Mouse (Mus musculus): ENCODE measurements around the gene Wnt9a.

Gene Wnt9a

GRCm38 (mm10) chr11:59305008-59305820 is 1.5 kb upstream of the Wnt9a start:
- DNase-seq: peak; percentile 53

- DNase-seq: no peak
Measured at GRCm38 (mm10) chr11:59305821-59306215, 910 bp upstream of the Wnt9a start.

- peak; percentile 84 for DNase-seq
Measured at GRCm38 (mm10) chr11:59307422-59308163, 865 bp downstream of the Wnt9a start.

GRCm38 (mm10) chr11:59308164-59308542 is 1.4 kb downstream of the Wnt9a start:
- no peak for DNase-seq

- no peak for DNase-seq
Measured at GRCm38 (mm10) chr11:59308625-59309024, 1.9 kb downstream of the Wnt9a start.

GRCm38 (mm10) chr11:59309106-59309805 is 2.5 kb downstream of the Wnt9a start:
- no peak for DNase-seq

GRCm38 (mm10) chr11:59309976-59310375 is 3.2 kb downstream of the Wnt9a start:
- DNase-seq: no peak

- no peak for DNase-seq
Measured at GRCm38 (mm10) chr11:59312060-59312459, 5.3 kb downstream of the Wnt9a start.

- DNase-seq: no peak
Measured at GRCm38 (mm10) chr11:59312501-59312900, 5.8 kb downstream of the Wnt9a start.

- no peak for DNase-seq
Measured at GRCm38 (mm10) chr11:59313029-59313811, 6.5 kb downstream of the Wnt9a start.

GRCm38 (mm10) chr11:59313944-59314343 is 7.2 kb downstream of the Wnt9a start:
- no peak for DNase-seq

- no peak for DNase-seq
Measured at GRCm38 (mm10) chr11:59316517-59316916, 9.8 kb downstream of the Wnt9a start.

GRCm38 (mm10) chr11:59322988-59323387 is 16.3 kb downstream of the Wnt9a start:
- no peak for DNase-seq

GRCm38 (mm10) chr11:59324777-59325176 is 18.0 kb downstream of the Wnt9a start:
- no peak for DNase-seq

GRCm38 (mm10) chr11:59327625-59328024 is 20.9 kb downstream of the Wnt9a start:
- DNase-seq: no peak

GRCm38 (mm10) chr11:59329616-59330015 is 22.9 kb downstream of the Wnt9a start:
- DNase-seq: no peak

- peak; percentile 75 for DNase-seq
Measured at GRCm38 (mm10) chr11:59330560-59330959, 23.8 kb downstream of the Wnt9a start.

- DNase-seq: no peak
Measured at GRCm38 (mm10) chr11:59331167-59331869, 24.6 kb downstream of the Wnt9a start.

GRCm38 (mm10) chr11:59332938-59333337 is 26.2 kb downstream of the Wnt9a start:
- DNase-seq: no peak

GRCm38 (mm10) chr11:59335150-59335549 is 28.4 kb downstream of the Wnt9a start:
- no peak for DNase-seq

- no peak for DNase-seq
Measured at GRCm38 (mm10) chr11:59335942-59336341, 29.2 kb downstream of the Wnt9a start.

GRCm38 (mm10) chr11:59336381-59336780 is 29.7 kb downstream of the Wnt9a start:
- no peak for DNase-seq

All from right cerebral cortex, postnatal 14 days (tissue).